Mouse (Mus musculus) midbrain, embryonic 11.5 days (tissue): ENCODE results near the gene Bricd5. TPM values are rescaled to one million over a fixed set of nuclear protein-coding genes. Genes with fewer than 3 reads are reported as not detected.

ENCODE experiments used
- polyA plus RNA-seq: library from polyadenylated mRNA; unstranded; fragments of >200 nt; fragmentation: Nextera tagmentation; extraction: Ambion mirVana; gene quantifications from 2 replicates; pipeline ENCODE4 v1.2.1, GENCODE M21; 2014

Bricd5 gene
- polyA plus RNA-seq, 1 experiment from 2014 or later: not detected

Other genes with a start within 250 kb of the Bricd5 start
- gene Ccnf, start 222.4 kb upstream of the Bricd5 start, polyA plus RNA-seq: 89.9 and 98.6 TPM in 2 replicates
- 0.06 TPM in 1 of 2 replicates, not detected in the other for gene Abca17, start 122.8 kb upstream of the Bricd5 start, polyA plus RNA-seq
- 11.6 and 12.2 TPM in 2 replicates for gene Abca3, start 121.9 kb upstream of the Bricd5 start, polyA plus RNA-seq
- 379 and 380 TPM in 2 replicates for gene Rnps1, start 59.3 kb upstream of the Bricd5 start, polyA plus RNA-seq
- gene Eci1, start 47.2 kb upstream of the Bricd5 start, polyA plus RNA-seq: 59.5 and 66.3 TPM in 2 replicates
- gene Dnase1l2, start 30.8 kb upstream of the Bricd5 start, polyA plus RNA-seq: 1.7 and 2.1 TPM in 2 replicates
- gene E4f1, start 3.6 kb upstream of the Bricd5 start, polyA plus RNA-seq: 10.2 and 14.7 TPM in 2 replicates
- gene Pgp, start 3.5 kb upstream of the Bricd5 start, polyA plus RNA-seq: 60.6 and 67.6 TPM in 2 replicates
- 28.9 and 30.3 TPM in 2 replicates for gene Mlst8, start 5.2 kb downstream of the Bricd5 start, polyA plus RNA-seq
- gene Caskin1, start 14.7 kb downstream of the Bricd5 start, polyA plus RNA-seq: 5.5 and 6.2 TPM in 2 replicates
- 67.1 and 80.8 TPM in 2 replicates for gene Traf7, start 54.1 kb downstream of the Bricd5 start, polyA plus RNA-seq
- 1.8 and 2.2 TPM in 2 replicates for gene Rab26, start 60.3 kb downstream of the Bricd5 start, polyA plus RNA-seq
- 11.9 and 18.5 TPM in 2 replicates for gene Pkd1, start 76.0 kb downstream of the Bricd5 start, polyA plus RNA-seq
- 50.6 and 57.6 TPM in 2 replicates for gene Tsc2, start 158.7 kb downstream of the Bricd5 start, polyA plus RNA-seq
- gene Nthl1, start 158.8 kb downstream of the Bricd5 start, polyA plus RNA-seq: 14.4 and 18.4 TPM in 2 replicates
- 36.1 and 36.4 TPM in 2 replicates for gene Slc9a3r2, start 176.4 kb downstream of the Bricd5 start, polyA plus RNA-seq
- not detected in 2 replicates for gene Npw, start 184.6 kb downstream of the Bricd5 start, polyA plus RNA-seq
- 23.5 and 24.9 TPM in 2 replicates for gene Zfp598, start 195.8 kb downstream of the Bricd5 start, polyA plus RNA-seq
- gene Syngr3, start 216.1 kb downstream of the Bricd5 start, polyA plus RNA-seq: 12.7 and 13.4 TPM in 2 replicates
- 54.8 and 59.6 TPM in 2 replicates for gene Gfer, start 222.3 kb downstream of the Bricd5 start, polyA plus RNA-seq
- gene Noxo1, start 222.3 kb downstream of the Bricd5 start, polyA plus RNA-seq: 0.97 and 1.5 TPM in 2 replicates
- gene Tbl3, start 233.8 kb downstream of the Bricd5 start, polyA plus RNA-seq: 91.0 and 97.5 TPM in 2 replicates
- gene Rnf151, start 244.2 kb downstream of the Bricd5 start, polyA plus RNA-seq: 0.22 TPM in 1 of 2 replicates, not detected in the other
- gene Rps2, start 244.2 kb downstream of the Bricd5 start, polyA plus RNA-seq: 1,270 and 1,392 TPM in 2 replicates